Mouse (Mus musculus) lung, adult 2 months (tissue): ENCODE measurements around the gene Tsnaxip1. TPM values are rescaled to one million over a fixed set of nuclear protein-coding genes. Genes with fewer than 3 reads are reported as not detected.

Source experiments
- DNase-seq: peaks from one replicate; pipeline ENCODE4 v3.0.0; 2022
- H3K4me1 ChIP-seq: fragments of 200-500 bp; 2 replicates; pipeline ENCODE4 v1.6.1; 2011; ENCODE audit warnings: low read length; ENCODE audit not compliant: control insufficient read depth, insufficient read depth
- H3K4me3 ChIP-seq: fragments of 200-500 bp; replicated peaks from 2 replicates; pipeline ENCODE3; 2011; ENCODE audit warnings: low read depth, mild to moderate bottlenecking, control low read depth, low read length; ENCODE audit errors: extremely low read depth
- CTCF ChIP-seq: fragments of 200-500 bp; IDR thresholded peaks from 2 replicates; pipeline ENCODE4 v1.5.1; 2011; ENCODE audit warnings: mild to moderate bottlenecking, low read length, control low read depth; ENCODE audit not compliant: insufficient read depth
- POLR2A ChIP-seq: fragments of 200-500 bp; IDR thresholded peaks from 2 replicates; pipeline ENCODE4 v1.6.1; 2011; ENCODE audit warnings: low read depth, mild to moderate bottlenecking, control low read depth, low read length, borderline replicate concordance; ENCODE audit errors: extremely low read depth
- WGBS: fragments of 180-500 bp; shearing (Covaris S2); methylation state at CpG from one replicate; pipeline ENCODE4 v1.1.7; 2018; 5-methylcytosine and 5-hydroxymethylcytosine counted together
- polyA plus RNA-seq: library from polyadenylated mRNA; depleted of rRNA; stranded (reverse); fragments of >200 nt; gene quantifications from 2 replicates; pipeline ENCODE4 v1.2.3, GENCODE M21; 2012

The Tsnaxip1 gene
- polyA plus RNA-seq, 1 experiment, result 2.2 TPM

DNA sequence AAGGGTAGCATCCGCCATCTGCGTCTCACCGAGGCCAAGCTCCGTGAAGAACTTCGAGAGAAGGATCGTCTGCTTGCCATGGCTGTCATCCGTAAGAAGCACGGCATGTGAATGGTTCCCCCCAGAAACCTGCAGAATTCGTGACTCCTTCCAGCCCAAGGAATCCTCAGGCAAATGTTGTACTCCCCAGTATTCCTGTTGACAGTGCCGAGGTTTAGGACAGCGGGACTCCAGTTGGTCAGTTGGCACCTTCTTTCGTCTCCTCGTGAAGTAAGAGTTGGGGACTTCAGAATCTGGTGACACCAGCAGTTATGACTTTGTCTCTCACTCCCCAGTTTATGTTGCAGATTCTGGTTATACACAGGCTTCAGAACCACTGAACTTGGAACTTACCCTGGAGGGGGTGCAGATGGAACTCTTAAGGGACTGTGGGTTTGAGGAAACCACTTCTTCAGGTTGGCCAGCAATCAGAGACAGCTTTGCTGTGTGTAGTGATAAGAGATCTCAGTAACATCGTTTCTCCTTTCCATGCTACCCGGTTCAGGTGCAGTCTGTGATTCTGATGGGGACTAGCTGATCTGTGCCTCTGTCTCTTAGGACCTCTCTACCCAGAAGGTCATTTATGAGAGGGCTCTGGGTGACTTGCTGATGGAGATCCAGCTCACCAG, 28.8 kb downstream of the Tsnaxip1 start:
- WGBS, result 11% methylated on average over 15 of the region's 15 CpGs
- DNase-seq, result no peak
- TF ChIP-seq CTCF (no peak), POLR2A (no peak)
- Histone ChIP-seq H3K4me3 (peak overlapping the region; percentile 92), H3K4me1 (peaks cover 17% of the 10 kb centered on the region)

DNA sequence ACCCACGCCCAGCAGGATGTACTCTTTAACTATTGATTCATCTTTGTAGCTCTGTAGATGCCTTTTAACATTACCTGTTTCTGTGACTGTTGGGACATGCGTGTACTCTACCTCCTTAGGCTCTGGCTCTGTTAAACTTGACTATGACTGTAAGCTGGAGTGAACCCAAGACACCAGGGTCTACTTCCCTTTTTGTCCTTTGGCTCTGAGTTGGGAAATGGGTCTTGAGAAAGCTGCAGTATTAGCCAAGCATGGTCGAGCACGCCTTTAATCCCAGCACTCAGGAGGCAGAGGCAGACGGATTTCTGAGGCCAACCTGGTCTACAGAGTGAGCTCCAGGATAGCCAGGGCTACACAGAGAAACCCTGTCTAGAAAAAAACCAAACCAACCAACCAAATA, 31.0 kb downstream of the Tsnaxip1 start:
- no peak for DNase-seq
- TF ChIP-seq CTCF, result no peak

GRCm38 (mm10) chr8:105859314-105859713, 31.8 kb downstream of the Tsnaxip1 start:
- Histone ChIP-seq H3K4me3 (no peak overlapping the region), H3K4me1 (peaks cover 18% of the 10 kb centered on the region)
- no peak for TF ChIP-seq POLR2A
- no peak for TF ChIP-seq CTCF
- 63% methylated on average over 5 of the region's 5 CpGs for WGBS
- no peak for DNase-seq

More for the DNA sequence above, 31.0 kb downstream of the Tsnaxip1 start:
- 84% methylated on average over 5 of the region's 5 CpGs for WGBS
- H3K4me1 ChIP-seq, result peaks cover 18% of the 10 kb centered on the region
- no peak overlapping the region for H3K4me3 ChIP-seq

GRCm38 (mm10) chr8:105860143-105860981, 32.8 kb downstream of the Tsnaxip1 start, which contains the start of gene Nutf2:
Gene Nutf2, plus strand, starts transcription at chr8:105860580.
- peaks cover 18% of the 10 kb centered on the region for H3K4me1 ChIP-seq
- peak within 1 kb of the TSS; percentile 82 for H3K4me3 ChIP-seq
- peak; percentile 87 for DNase-seq
- 0% methylated on average over 45 of the region's 59 CpGs for WGBS
- TF ChIP-seq CTCF (no peak), POLR2A (peak; percentile 52; the same call in 1 of the 2 replicates)

DNA sequence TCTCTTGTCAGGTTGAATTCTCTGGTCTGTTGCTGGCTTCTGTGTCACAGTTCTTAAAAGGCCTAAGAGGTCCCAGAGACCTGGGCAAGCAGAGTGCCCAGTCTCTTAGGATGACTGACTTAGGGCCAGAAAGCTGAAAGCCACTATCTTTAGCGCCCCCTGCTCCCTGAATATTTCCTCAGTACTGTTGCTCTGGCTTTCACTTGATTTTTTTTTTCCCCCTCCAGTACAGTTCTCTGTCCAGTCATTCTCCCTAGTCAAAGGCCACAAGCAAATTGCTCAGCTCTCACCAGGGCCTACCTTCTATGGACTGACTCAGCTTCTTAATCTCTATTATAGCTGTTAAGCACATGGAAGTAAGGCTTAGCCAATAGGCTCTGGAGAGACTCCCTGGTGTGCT, 34.4 kb downstream of the Tsnaxip1 start:
- TF ChIP-seq CTCF (no peak), POLR2A (no peak)
- no peak overlapping the region for H3K4me3 ChIP-seq
- DNase-seq, result no peak
- WGBS, result 8% methylated on average over 1 of the region's 1 CpGs
- H3K4me1 ChIP-seq, result peaks cover 7% of the 10 kb centered on the region

DNA sequence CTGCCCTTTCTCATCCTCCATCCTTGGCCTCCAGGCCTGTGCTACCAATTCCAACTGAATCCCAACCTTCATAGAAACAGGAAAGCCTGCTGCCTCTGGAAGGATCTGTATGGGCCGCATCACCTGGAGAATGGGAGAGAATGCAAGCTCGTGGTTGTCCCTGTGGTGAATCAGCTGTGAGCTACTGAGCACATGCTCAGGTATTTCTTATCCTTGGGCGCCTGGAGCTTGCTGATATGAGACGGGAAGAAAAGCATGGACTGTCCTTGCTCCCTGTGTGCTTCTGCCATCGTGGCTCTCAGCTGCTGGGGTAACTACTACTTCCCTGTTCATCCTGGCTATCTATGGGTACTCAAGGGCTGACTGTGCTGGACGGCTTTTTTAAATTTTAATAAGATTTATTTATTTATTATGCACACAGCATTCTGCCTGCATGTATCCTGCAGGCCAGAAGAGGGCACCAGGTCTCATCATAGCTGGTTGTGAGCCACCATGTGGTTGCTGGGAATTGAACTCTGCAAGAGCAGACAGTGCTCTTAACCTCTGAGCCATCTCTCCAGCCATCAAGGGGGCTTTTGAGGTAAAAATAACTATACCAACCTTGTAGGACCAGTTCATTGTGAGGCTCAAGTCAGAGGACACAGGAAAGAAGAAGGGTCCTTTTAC, 39.0 kb downstream of the Tsnaxip1 start:
- peak; percentile 29; the same call in 1 of the 2 replicates for TF ChIP-seq CTCF
- no peak for TF ChIP-seq POLR2A
- no peak overlapping the region for H3K4me3 ChIP-seq
- 85% methylated on average over 6 of the region's 6 CpGs for WGBS
- DNase-seq, result no peak
- H3K4me1 ChIP-seq, result no peaks in the 10 kb centered on the region; the same call in 1 of the 2 replicates

DNA sequence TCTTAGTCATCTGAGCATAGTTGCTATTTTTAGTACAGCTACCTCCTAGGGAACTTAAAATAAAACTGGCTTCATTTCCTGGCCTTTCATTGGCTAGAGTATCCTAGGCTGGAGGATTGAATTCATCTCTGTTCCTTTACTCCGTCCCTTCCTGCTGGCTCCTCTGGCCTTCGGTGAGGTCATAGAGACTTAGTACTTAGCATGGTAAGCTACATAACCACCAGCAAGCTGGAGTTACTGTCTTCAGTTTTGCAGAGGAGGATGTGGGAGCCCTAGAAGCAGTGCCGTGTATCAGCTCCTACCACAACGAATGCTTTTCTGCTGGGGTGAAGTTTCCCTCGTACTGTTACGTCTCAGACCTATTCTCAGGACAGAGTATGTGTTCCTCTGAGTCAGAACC, 46.8 kb downstream of the Tsnaxip1 start:
- WGBS, result 48% methylated on average over 6 of the region's 6 CpGs
- DNase-seq, result no peak
- no peak for TF ChIP-seq CTCF
- no peak for TF ChIP-seq POLR2A

GRCm38 (mm10) chr8:105880754-105881520, 53.4 kb downstream of the Tsnaxip1 start, which contains the start of gene Edc4:
Gene Edc4, plus strand, starts transcription at chr8:105880881.
- WGBS, result under 1% methylated on average over 45 of the region's 45 CpGs
- H3K4me3 ChIP-seq, result peak within 1 kb of the TSS; percentile 87
- no peak for TF ChIP-seq CTCF
- peak; percentile 93 for TF ChIP-seq POLR2A
- DNase-seq, result peak; percentile 88
- peaks cover 11% of the 10 kb centered on the region; the same call in 1 of the 2 replicates for H3K4me1 ChIP-seq

More for the DNA sequence above, 46.8 kb downstream of the Tsnaxip1 start:
- H3K4me1 ChIP-seq, result no peaks in the 10 kb centered on the region
- no peak overlapping the region for H3K4me3 ChIP-seq
